Mouse (Mus musculus) heart, embryonic 15.5 days (tissue): ENCODE results near the gene Bzw2. TPM values are rescaled to one million over a fixed set of nuclear protein-coding genes. Genes with fewer than 3 reads are reported as not detected.

Experiments used
- ATAC-seq: fragments of 200-750 bp; cut with Nextera tagmentation; replicated peaks from 2 replicates; pipeline ENCODE4 v1.8.0; 2017; ENCODE audit warnings: low read depth, moderate TSS enrichment; ENCODE audit not compliant: insufficient number of reproducible peaks, insufficient read depth, low FRiP score
- H3K27ac ChIP-seq: fragments of 300-500 bp; sonication (generic); 2 replicates; pipeline ENCODE4 v1.5.1; 2015; ENCODE audit warnings: mild to moderate bottlenecking, inconsistent platforms
- H3K27me3 ChIP-seq: fragments of 300-500 bp; sonication (generic); 2 replicates; pipeline ENCODE4 v1.6.1; 2015; ENCODE audit warnings: inconsistent platforms
- H3K36me3 ChIP-seq: fragments of 300-500 bp; sonication (generic); 2 replicates; pipeline ENCODE4 v1.6.1; 2015; ENCODE audit warnings: mild to moderate bottlenecking, inconsistent platforms
- H3K4me1 ChIP-seq: fragments of 300-500 bp; sonication (generic); replicated peaks from 2 replicates; pipeline ENCODE4 v1.6.1; 2015; ENCODE audit warnings: inconsistent platforms
- H3K4me2 ChIP-seq: fragments of 300-500 bp; sonication (generic); 2 replicates; pipeline ENCODE4 v1.6.1; 2015; ENCODE audit warnings: inconsistent platforms, mild to moderate bottlenecking, moderate library complexity
- H3K4me3 ChIP-seq: fragments of 300-500 bp; sonication (generic); 2 replicates; pipeline ENCODE4 v1.5.1; 2015; ENCODE audit warnings: mild to moderate bottlenecking, inconsistent platforms
- H3K9ac ChIP-seq: fragments of 300-500 bp; sonication (generic); 2 replicates; pipeline ENCODE4 v1.6.1; 2015; ENCODE audit warnings: mild to moderate bottlenecking, inconsistent platforms
- H3K9me3 ChIP-seq: fragments of 300-500 bp; sonication (generic); replicated peaks from 2 replicates; pipeline ENCODE4 v1.6.1; 2016; ENCODE audit warnings: inconsistent platforms
- WGBS: fragments of 180-500 bp; shearing (Covaris S2); methylation state at CpG from one replicate; pipeline ENCODE4 v1.1.7; 2015; ENCODE audit warnings: mixed read lengths; 5-methylcytosine and 5-hydroxymethylcytosine counted together
- polyA plus RNA-seq: library from polyadenylated mRNA; unstranded; fragments of >200 nt; fragmentation: Nextera tagmentation; extraction: Ambion mirVana; gene quantifications from 2 replicates; pipeline ENCODE4 v1.2.1, GENCODE M21; 2015

Bzw2 gene
- polyA plus RNA-seq, 1 experiment from 2014 or later, result 205 TPM

GRCm38 (mm10) chr12:36157304-36157637, 609 bp downstream of the Bzw2 start:
- H3K27me3 ChIP-seq, result no peaks in the 10 kb centered on the region
- peaks cover 20% of the 10 kb centered on the region for H3K4me1 ChIP-seq
- peak overlapping the region; percentile 86 for H3K9ac ChIP-seq
- peak overlapping the region; percentile 67 for H3K4me2 ChIP-seq
- H3K36me3 ChIP-seq, result no peaks in the 10 kb centered on the region
- peak overlapping the region; percentile 84 for H3K4me3 ChIP-seq
- WGBS, result 0% methylated on average over 14 of the region's 14 CpGs
- peak overlapping the region; percentile 96 for H3K27ac ChIP-seq
- H3K9me3 ChIP-seq, result no peaks in the 10 kb centered on the region
- 0 out of 2 replicates have a peak, but pooled peaks have one; percentile 19 for ATAC-seq

- peak; percentile 95 for ATAC-seq
- Histone ChIP-seq H3K36me3 (no peaks in the 10 kb centered on the region), H3K27ac (peak within 1 kb of the TSS; percentile 96), H3K4me1 (peaks cover 20% of the 10 kb centered on the region), H3K9me3 (no peaks in the 10 kb centered on the region), H3K4me3 (peak within 1 kb of the TSS; percentile 84), H3K9ac (peak within 1 kb of the TSS; percentile 86), H3K4me2 (peak within 1 kb of the TSS; percentile 67), H3K27me3 (no peaks in the 10 kb centered on the region)
- under 1% methylated on average over 42 of the region's 42 CpGs for WGBS
Observed at GRCm38 (mm10) chr12:36156637-36157303, 1.1 kb downstream of the Bzw2 start, which contains the start of gene Ankmy2. TSS of gene Ankmy2 (plus strand) at chr12:36157114.

- Histone ChIP-seq H3K9ac (peak overlapping the region; percentile 86), H3K27me3 (no peaks in the 10 kb centered on the region), H3K9me3 (no peaks in the 10 kb centered on the region), H3K27ac (peak overlapping the region; percentile 96), H3K4me1 (peaks cover 20% of the 10 kb centered on the region), H3K4me3 (peak overlapping the region; percentile 84), H3K36me3 (no peaks in the 10 kb centered on the region), H3K4me2 (peak overlapping the region; percentile 67)
- peak; percentile 53 for ATAC-seq
- WGBS, result under 1% methylated on average over 33 of the region's 33 CpGs
Observed at GRCm38 (mm10) chr12:36156101-36156636, 1.7 kb downstream of the Bzw2 start.

- H3K9ac ChIP-seq, result peak overlapping the region; percentile 86
- peak overlapping the region; percentile 96 for H3K27ac ChIP-seq
- no peaks in the 10 kb centered on the region for H3K27me3 ChIP-seq
- peak overlapping the region; percentile 67 for H3K4me2 ChIP-seq
- no peak for ATAC-seq
- peaks cover 23% of the 10 kb centered on the region for H3K4me1 ChIP-seq
- peak overlapping the region; percentile 84 for H3K4me3 ChIP-seq
- H3K36me3 ChIP-seq, result no peaks in the 10 kb centered on the region
- no peaks in the 10 kb centered on the region for H3K9me3 ChIP-seq
- 7% methylated on average over 8 of the region's 8 CpGs for WGBS
Observed at GRCm38 (mm10) chr12:36155141-36155641, 2.7 kb downstream of the Bzw2 start.

- no peak overlapping the region for H3K9ac ChIP-seq
- peaks cover 36% of the 10 kb centered on the region for H3K4me1 ChIP-seq
- H3K4me3 ChIP-seq, result no peak overlapping the region
- H3K36me3 ChIP-seq, result peaks cover 4% of the 10 kb centered on the region; the same call in 1 of the 2 replicates
- peak overlapping the region; percentile 10 for H3K4me2 ChIP-seq
- peak overlapping the region; percentile 74 for H3K27ac ChIP-seq
- no peak; the same call in 1 of the 2 replicates for ATAC-seq
- H3K27me3 ChIP-seq, result no peaks in the 10 kb centered on the region
- 45% methylated on average over 2 of the region's 2 CpGs for WGBS
- no peaks in the 10 kb centered on the region for H3K9me3 ChIP-seq
Observed at GRCm38 (mm10) chr12:36150737-36151136, 7.1 kb downstream of the Bzw2 start.

- Histone ChIP-seq H3K4me2 (peak overlapping the region; percentile 10), H3K9me3 (no peaks in the 10 kb centered on the region), H3K9ac (no peak overlapping the region), H3K4me1 (peaks cover 34% of the 10 kb centered on the region), H3K27me3 (no peaks in the 10 kb centered on the region), H3K27ac (peak overlapping the region; percentile 74), H3K4me3 (no peak overlapping the region), H3K36me3 (peaks cover 6% of the 10 kb centered on the region; the same call in 1 of the 2 replicates)
- 41% methylated on average over 2 of the region's 2 CpGs for WGBS
- no peak for ATAC-seq
Observed at GRCm38 (mm10) chr12:36150265-36150664, 7.6 kb downstream of the Bzw2 start.

GRCm38 (mm10) chr12:36146230-36147011, 11.5 kb downstream of the Bzw2 start:
- Histone ChIP-seq H3K9ac (no peak overlapping the region), H3K36me3 (peaks cover 6% of the 10 kb centered on the region; the same call in 1 of the 2 replicates), H3K4me3 (no peak overlapping the region), H3K27ac (no peak overlapping the region), H3K9me3 (no peaks in the 10 kb centered on the region), H3K4me2 (no peak overlapping the region), H3K4me1 (peaks cover 24% of the 10 kb centered on the region), H3K27me3 (no peaks in the 10 kb centered on the region)
- WGBS, result 84% methylated on average over 3 of the region's 3 CpGs
- ATAC-seq, result no peak

GRCm38 (mm10) chr12:36140401-36140800, 17.5 kb downstream of the Bzw2 start:
- ATAC-seq, result no peak
- Histone ChIP-seq H3K4me3 (no peak overlapping the region), H3K9me3 (no peaks in the 10 kb centered on the region), H3K4me2 (no peak overlapping the region), H3K4me1 (peaks cover 28% of the 10 kb centered on the region), H3K9ac (no peak overlapping the region), H3K36me3 (no peaks in the 10 kb centered on the region), H3K27ac (0 out of 2 replicates have a peak overlapping the region, but pooled peaks have one; percentile 4), H3K27me3 (no peaks in the 10 kb centered on the region)
- WGBS, result 82% methylated on average over 6 of the region's 6 CpGs

GRCm38 (mm10) chr12:36137192-36137591, 20.7 kb downstream of the Bzw2 start:
- no peak overlapping the region for H3K9ac ChIP-seq
- H3K36me3 ChIP-seq, result peaks cover 12% of the 10 kb centered on the region; the same call in 1 of the 2 replicates
- no peaks in the 10 kb centered on the region for H3K9me3 ChIP-seq
- H3K27me3 ChIP-seq, result no peaks in the 10 kb centered on the region
- H3K27ac ChIP-seq, result peak overlapping the region; percentile 84
- H3K4me2 ChIP-seq, result peak overlapping the region; percentile 39
- ATAC-seq, result peak; percentile 79
- no peak overlapping the region for H3K4me3 ChIP-seq
- peaks cover 31% of the 10 kb centered on the region for H3K4me1 ChIP-seq
- 29% methylated on average over 4 of the region's 4 CpGs for WGBS

- Histone ChIP-seq H3K4me1 (peaks cover 31% of the 10 kb centered on the region), H3K36me3 (peaks cover 12% of the 10 kb centered on the region; the same call in 1 of the 2 replicates), H3K9me3 (no peaks in the 10 kb centered on the region), H3K27me3 (no peaks in the 10 kb centered on the region), H3K4me2 (no peak overlapping the region), H3K9ac (no peak overlapping the region), H3K4me3 (no peak overlapping the region), H3K27ac (peak overlapping the region; percentile 84)
- ATAC-seq, result no peak
- WGBS, result 76% methylated on average over 8 of the region's 8 CpGs
Observed at GRCm38 (mm10) chr12:36136285-36136684, 21.6 kb downstream of the Bzw2 start.

- Histone ChIP-seq H3K9me3 (no peaks in the 10 kb centered on the region), H3K36me3 (peaks cover 12% of the 10 kb centered on the region; the same call in 1 of the 2 replicates), H3K4me3 (no peak overlapping the region), H3K27me3 (no peaks in the 10 kb centered on the region), H3K27ac (no peak overlapping the region), H3K4me2 (no peak overlapping the region), H3K4me1 (peaks cover 24% of the 10 kb centered on the region), H3K9ac (no peak overlapping the region)
- 80% methylated on average over 3 of the region's 3 CpGs for WGBS
- ATAC-seq, result no peak
Observed at GRCm38 (mm10) chr12:36135409-36135808, 22.5 kb downstream of the Bzw2 start.
